Mouse (Mus musculus) neural tube, embryonic 14.5 days (tissue): ENCODE measurements around the gene Riok1. TPM values are rescaled to one million over a fixed set of nuclear protein-coding genes. Genes with fewer than 3 reads are reported as not detected.

Source experiments
- ATAC-seq: fragments of 200-750 bp; cut with Nextera tagmentation; 2 replicates; pipeline ENCODE4 v1.8.0; 2017; ENCODE audit warnings: low read depth, mild to moderate bottlenecking, moderate TSS enrichment, moderate library complexity
- H3K27ac ChIP-seq: fragments of 300-500 bp; sonication (generic); 2 replicates; pipeline ENCODE4 v1.5.1; 2014; ENCODE audit warnings: low read depth, mild to moderate bottlenecking, control low read depth, low read length, moderate library complexity, mixed read lengths
- H3K27me3 ChIP-seq: fragments of 300-500 bp; sonication (generic); 2 replicates; pipeline ENCODE4 v1.6.1; 2014; ENCODE audit warnings: low read length; ENCODE audit not compliant: control insufficient read depth, insufficient read depth
- H3K36me3 ChIP-seq: fragments of 300-500 bp; sonication (generic); 2 replicates; pipeline ENCODE4 v1.6.1; 2014; ENCODE audit warnings: low read length, mixed read lengths; ENCODE audit not compliant: control insufficient read depth, insufficient read depth
- H3K4me1 ChIP-seq: fragments of 300-500 bp; sonication (generic); 2 replicates; pipeline ENCODE4 v1.6.1; 2014; ENCODE audit warnings: low read length; ENCODE audit not compliant: control insufficient read depth, insufficient read depth
- H3K4me2 ChIP-seq: fragments of 300-500 bp; sonication (generic); 2 replicates; pipeline ENCODE4 v1.6.1; 2014; ENCODE audit warnings: mild to moderate bottlenecking, low read depth, low read length, control low read depth
- H3K4me3 ChIP-seq: fragments of 300-500 bp; sonication (generic); 2 replicates; pipeline ENCODE4 v1.5.1; 2014; ENCODE audit warnings: low read depth, low read length, control low read depth, mixed read lengths
- H3K9ac ChIP-seq: fragments of 300-500 bp; sonication (generic); replicated peaks from 2 replicates; pipeline ENCODE4 v1.6.1; 2014; ENCODE audit warnings: low read depth, mild to moderate bottlenecking, control low read depth, low read length, mixed read lengths
- H3K9me3 ChIP-seq: fragments of 300-500 bp; sonication (generic); 2 replicates; pipeline ENCODE4 v1.6.1; 2016; ENCODE audit warnings: low read length; ENCODE audit not compliant: control insufficient read depth
- WGBS: fragments of 180-500 bp; shearing (Covaris S2); extraction: QIAGEN DNeasy Blood & Tissue Kit; methylation state at CpG from one replicate; pipeline ENCODE4 v1.1.7; 2014; 5-methylcytosine and 5-hydroxymethylcytosine counted together
- polyA plus RNA-seq: library from polyadenylated mRNA; unstranded; fragments of >200 nt; fragmentation: Nextera tagmentation; extraction: Ambion mirVana; gene quantifications from 2 replicates; pipeline ENCODE4 v1.2.1, GENCODE M21; 2014

Riok1 gene
- polyA plus RNA-seq: 54.0 and 57.5 TPM in 2 replicates

DNA sequence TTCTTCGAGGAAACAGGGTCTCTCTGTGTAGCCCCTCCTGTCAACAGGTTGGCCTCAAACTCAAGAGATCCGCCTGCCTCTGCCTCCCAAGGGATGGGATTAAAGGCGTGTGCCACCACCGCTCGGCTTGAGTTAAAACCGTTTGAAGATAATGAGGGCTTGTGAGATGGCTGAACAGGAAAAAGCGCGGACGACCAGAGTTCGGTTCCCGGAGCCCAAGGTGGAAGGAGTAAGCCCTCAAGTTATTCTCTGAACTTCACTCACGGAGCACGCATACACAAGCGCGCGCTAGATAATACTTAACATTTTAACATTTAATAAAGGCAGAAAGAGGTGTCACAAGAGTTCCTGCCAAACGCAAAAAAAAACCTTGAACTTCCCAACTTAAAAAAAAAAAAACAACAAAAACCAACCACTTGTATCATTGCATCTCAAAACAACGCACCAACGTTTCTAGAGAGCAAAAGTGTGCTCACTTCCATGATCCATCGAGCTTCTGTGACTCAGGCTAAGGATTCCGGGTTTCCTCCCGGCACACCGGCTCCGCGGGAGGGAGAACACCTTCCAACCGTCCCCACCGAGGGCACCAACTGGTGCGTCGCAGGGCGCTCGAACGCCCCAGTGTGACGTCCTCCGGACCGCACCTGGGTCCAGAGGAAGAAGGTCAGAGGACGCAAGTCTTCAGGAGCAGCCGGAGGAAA, at the start of gene Riok1:
Gene Riok1 (plus strand): TSS at position 653 of the 701 bp plus-strand sequence.
- H3K9me3 ChIP-seq: no peaks in the 10 kb centered on the region
- ATAC-seq: peak; percentile 60
- peak within 1 kb of the TSS; percentile 80 for H3K9ac ChIP-seq
- H3K4me2 ChIP-seq: peak within 1 kb of the TSS; percentile 94
- peak within 1 kb of the TSS; percentile 62 for H3K4me3 ChIP-seq
- no peaks in the 10 kb centered on the region for H3K27me3 ChIP-seq
- peaks cover 17% of the 10 kb centered on the region for H3K4me1 ChIP-seq
- 0 out of 2 replicates have a peak, but pooled peaks cover 4% of the 10 kb centered on the region for H3K36me3 ChIP-seq
- H3K27ac ChIP-seq: peak within 1 kb of the TSS; percentile 70
- 12% methylated on average over 37 of the region's 37 CpGs for WGBS

GRCm38 (mm10) chr13:37989701-37990100, 47.1 kb upstream of the Riok1 start:
- Histone ChIP-seq H3K36me3 (peaks cover 48% of the 10 kb centered on the region), H3K9ac (no peak overlapping the region), H3K4me2 (no peak overlapping the region), H3K9me3 (no peaks in the 10 kb centered on the region), H3K27ac (no peak overlapping the region), H3K4me1 (peaks cover 7% of the 10 kb centered on the region), H3K4me3 (no peak overlapping the region), H3K27me3 (no peaks in the 10 kb centered on the region; the same call in 1 of the 2 replicates)
- 95% methylated on average over 8 of the region's 8 CpGs for WGBS
- no peak for ATAC-seq

DNA sequence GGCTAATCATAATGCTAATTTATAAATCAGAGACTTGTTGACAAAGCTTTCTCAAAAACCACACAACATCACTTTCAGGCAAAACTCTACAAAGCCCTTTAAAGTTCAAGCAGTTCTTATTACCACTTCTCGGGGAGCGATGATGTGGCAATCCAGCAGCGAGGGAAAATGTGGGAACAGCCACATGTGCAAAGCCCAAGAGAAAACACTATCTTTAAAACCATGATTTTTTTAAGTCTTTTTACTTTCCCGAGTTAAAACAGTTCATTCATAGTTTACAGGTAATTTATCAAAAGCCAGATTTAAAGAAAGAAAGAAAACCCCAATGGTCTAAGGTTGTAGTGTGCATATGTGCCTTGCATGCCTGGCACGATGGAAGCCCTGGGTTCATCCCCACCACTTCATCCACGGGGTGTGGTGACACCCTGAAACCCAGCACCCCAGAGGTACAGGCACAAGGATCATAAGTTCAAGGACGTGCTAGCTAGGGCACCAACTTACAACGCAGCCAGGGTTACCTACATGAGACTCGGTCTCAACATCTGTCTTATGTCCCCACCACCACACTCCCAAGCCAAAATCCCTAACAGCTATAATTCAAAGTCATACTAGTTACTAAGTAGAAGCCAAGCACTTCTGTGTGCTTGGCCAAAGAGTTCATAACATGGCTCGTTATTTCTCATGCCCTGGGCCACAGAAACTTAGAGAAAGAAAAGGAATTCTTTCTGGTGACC, 44.0 kb upstream of the Riok1 start:
- Histone ChIP-seq H3K9ac (peak overlapping the region; percentile 89), H3K4me2 (peak overlapping the region; percentile 87), H3K36me3 (peaks cover 21% of the 10 kb centered on the region), H3K27ac (no peak overlapping the region), H3K4me3 (peak overlapping the region; percentile 87), H3K4me1 (peaks cover 7% of the 10 kb centered on the region), H3K27me3 (no peaks in the 10 kb centered on the region; the same call in 1 of the 2 replicates), H3K9me3 (no peaks in the 10 kb centered on the region)
- 15% methylated on average over 10 of the region's 10 CpGs for WGBS
- ATAC-seq: no peak

- Histone ChIP-seq H3K4me1 (peaks cover 7% of the 10 kb centered on the region), H3K36me3 (peaks cover 16% of the 10 kb centered on the region), H3K27me3 (no peaks in the 10 kb centered on the region; the same call in 1 of the 2 replicates), H3K9ac (peak overlapping the region; percentile 89), H3K4me2 (peak overlapping the region; percentile 87), H3K27ac (peak overlapping the region; percentile 91), H3K4me3 (peak overlapping the region; percentile 87), H3K9me3 (no peaks in the 10 kb centered on the region)
- under 1% methylated on average over 17 of the region's 17 CpGs for WGBS
- ATAC-seq: no peak
Measured at GRCm38 (mm10) chr13:37993376-37993703, 43.5 kb upstream of the Riok1 start.

GRCm38 (mm10) chr13:37993704-37994404, 42.9 kb upstream of the Riok1 start, which contains the start of gene Ssr1:
Gene Ssr1 (minus strand): TSS chr13:37994217.
- peak within 1 kb of the TSS; percentile 89 for H3K9ac ChIP-seq
- ATAC-seq: peak; percentile 98
- WGBS: under 1% methylated on average over 45 of the region's 89 CpGs

GRCm38 (mm10) chr13:37994405-37994749, 42.4 kb upstream of the Riok1 start:
- H3K36me3 ChIP-seq: peaks cover 6% of the 10 kb centered on the region
- peak overlapping the region; percentile 91 for H3K27ac ChIP-seq
- ATAC-seq: peak; percentile 58
- H3K9ac ChIP-seq: peak overlapping the region; percentile 89
- no peaks in the 10 kb centered on the region; the same call in 1 of the 2 replicates for H3K27me3 ChIP-seq
- 24% methylated on average over 7 of the region's 7 CpGs for WGBS
- peaks cover 7% of the 10 kb centered on the region for H3K4me1 ChIP-seq
- H3K4me2 ChIP-seq: peak overlapping the region; percentile 55
- no peaks in the 10 kb centered on the region for H3K9me3 ChIP-seq
- H3K4me3 ChIP-seq: peak overlapping the region; percentile 87

More at GRCm38 (mm10) chr13:37993704-37994404, 42.9 kb upstream of the Riok1 start, which contains the start of gene Ssr1:
- no peaks in the 10 kb centered on the region for H3K9me3 ChIP-seq
- peak within 1 kb of the TSS; percentile 91 for H3K27ac ChIP-seq
- H3K4me1 ChIP-seq: peaks cover 7% of the 10 kb centered on the region
- H3K27me3 ChIP-seq: no peaks in the 10 kb centered on the region; the same call in 1 of the 2 replicates
- H3K4me2 ChIP-seq: peak within 1 kb of the TSS; percentile 87
- H3K36me3 ChIP-seq: peaks cover 11% of the 10 kb centered on the region
- peak within 1 kb of the TSS; percentile 87 for H3K4me3 ChIP-seq

DNA sequence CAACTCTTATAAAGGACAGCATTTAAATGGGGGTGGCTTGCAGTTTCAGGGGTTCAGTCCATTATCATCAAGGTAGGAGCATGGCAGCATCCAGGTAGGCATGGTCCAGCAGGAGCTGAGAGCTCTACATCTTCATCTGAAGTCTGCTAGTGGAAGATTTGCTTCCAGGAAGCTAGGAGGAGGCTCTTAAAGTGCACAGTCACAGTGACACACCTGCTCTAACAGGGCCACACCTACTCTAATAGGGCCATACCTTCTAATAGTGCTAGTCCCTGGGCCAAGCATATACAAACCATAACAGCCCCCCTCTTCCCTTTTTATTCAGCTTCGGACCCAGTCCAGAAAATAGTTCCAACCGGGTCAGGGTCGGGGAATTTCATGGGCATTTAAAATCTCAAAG, 37.1 kb upstream of the Riok1 start:
- H3K27me3 ChIP-seq: no peaks in the 10 kb centered on the region
- WGBS: 73% methylated on average over 3 of the region's 3 CpGs
- H3K27ac ChIP-seq: no peak overlapping the region
- H3K4me1 ChIP-seq: no peaks in the 10 kb centered on the region
- no peak overlapping the region for H3K4me3 ChIP-seq
- H3K9ac ChIP-seq: no peak overlapping the region
- no peak for ATAC-seq
- H3K4me2 ChIP-seq: no peak overlapping the region
- no peaks in the 10 kb centered on the region for H3K9me3 ChIP-seq
- no peaks in the 10 kb centered on the region for H3K36me3 ChIP-seq

DNA sequence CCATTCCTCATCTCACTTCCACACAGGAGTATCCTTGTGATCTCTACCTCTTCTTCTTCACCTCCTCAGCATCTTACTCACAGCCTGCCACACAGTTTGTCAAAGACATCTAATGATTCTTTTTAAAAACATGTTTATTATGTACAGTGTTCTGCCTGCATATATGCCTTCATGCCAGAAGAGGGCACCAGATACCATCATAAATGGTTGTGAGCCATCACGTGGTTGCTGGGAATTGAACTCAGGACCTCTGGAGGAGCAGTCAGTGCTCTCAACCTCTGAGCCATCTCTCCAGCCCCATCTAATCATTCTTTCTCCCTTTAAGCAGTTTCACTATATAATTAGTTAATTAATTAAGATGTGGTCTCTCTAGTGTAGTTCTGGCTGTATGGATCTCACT, 34.3 kb upstream of the Riok1 start:
- 47% methylated on average over 1 of the region's 1 CpGs for WGBS
- H3K36me3 ChIP-seq: no peaks in the 10 kb centered on the region
- no peaks in the 10 kb centered on the region for H3K9me3 ChIP-seq
- H3K4me3 ChIP-seq: no peak overlapping the region
- no peak overlapping the region for H3K27ac ChIP-seq
- H3K4me1 ChIP-seq: no peaks in the 10 kb centered on the region
- H3K4me2 ChIP-seq: no peak overlapping the region
- no peak for ATAC-seq
- H3K27me3 ChIP-seq: no peaks in the 10 kb centered on the region
- no peak overlapping the region for H3K9ac ChIP-seq
